Mouse (Mus musculus): ENCODE results near the gene Slc25a13. TPM values are rescaled to one million over a fixed set of nuclear protein-coding genes. Genes with fewer than 3 reads are reported as not detected.
A peak's percentile ranks its signal among the peaks of the same experiment; 100 is the strongest.

Slc25a13 gene
- polyA plus RNA-seq, 1 experiment from 2014 or later: 32.9 TPM

DNA sequence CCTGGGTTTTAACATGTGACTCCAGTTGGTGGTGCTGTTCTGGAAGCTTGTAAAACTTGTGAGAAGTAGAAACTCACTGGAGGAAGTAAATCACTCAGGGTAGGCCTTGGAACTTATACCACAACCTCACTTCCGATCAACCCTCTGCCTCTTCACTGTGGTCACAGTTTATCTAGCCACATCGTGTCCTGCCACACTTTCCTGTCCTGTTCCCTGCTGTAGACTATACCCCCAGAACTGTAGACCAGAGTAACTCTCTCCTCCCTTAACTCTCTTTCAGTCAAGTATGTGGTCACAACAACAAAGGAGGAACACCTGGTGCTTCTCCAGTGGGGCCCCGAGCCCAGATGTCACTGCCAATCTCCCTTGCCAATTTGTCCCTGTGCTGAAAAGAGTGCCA, 67.6 kb downstream of the Slc25a13 start:
- Histone ChIP-seq H3K36me3 (ENCODE audit: control insufficient read depth, insufficient read depth, low read length) (no peaks in the 10 kb centered on the region), H3K27ac (ENCODE audit: low read depth, low read length) (no peak overlapping the region), H3K27me3 (ENCODE audit: control insufficient read depth, insufficient read depth, low read length) (no peaks in the 10 kb centered on the region), H3K4me2 (ENCODE audit: low read depth) (no peak overlapping the region), H3K9ac (ENCODE audit: low read length) (no peak overlapping the region), H3K4me1 (ENCODE audit: control insufficient read depth, insufficient read depth, low read length) (no peaks in the 10 kb centered on the region), H3K9me3 (ENCODE audit: control insufficient read depth, low read length) (no peaks in the 10 kb centered on the region), H3K4me3 (ENCODE audit: low read depth, low read length) (no peak overlapping the region)
- 90% methylated on average over 3 of the region's 3 CpGs for WGBS
- DNase-seq (ENCODE audit: low spot score) (no peak), ATAC-seq (ENCODE audit: insufficient read depth, low FRiP score, low TSS enrichment) (no peak)

DNA sequence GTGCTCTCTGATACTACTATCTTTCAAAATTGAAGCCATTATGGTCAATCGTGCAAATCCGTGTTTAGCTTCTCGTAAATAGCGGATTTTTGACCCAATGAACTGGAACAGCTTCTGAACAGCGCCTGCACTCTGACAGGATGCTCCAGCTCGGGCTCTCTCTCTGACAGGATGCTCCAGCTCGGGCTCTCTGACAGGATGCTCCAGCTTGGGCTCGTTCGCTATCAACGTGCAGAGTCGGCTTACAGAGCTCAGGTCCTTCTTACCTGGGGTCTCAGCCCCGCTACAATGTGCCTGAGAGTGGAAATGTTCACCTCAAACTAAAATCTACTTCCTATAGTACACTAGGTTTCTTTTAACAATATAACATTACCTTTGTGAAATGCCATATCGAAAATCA, 71.6 kb downstream of the Slc25a13 start:
- Histone ChIP-seq H3K9ac (ENCODE audit: low read length) (no peak overlapping the region), H3K36me3 (ENCODE audit: control insufficient read depth, insufficient read depth, low read length) (no peaks in the 10 kb centered on the region), H3K9me3 (ENCODE audit: control insufficient read depth, low read length) (no peaks in the 10 kb centered on the region), H3K4me1 (ENCODE audit: control insufficient read depth, insufficient read depth, low read length) (no peaks in the 10 kb centered on the region), H3K27me3 (ENCODE audit: control insufficient read depth, insufficient read depth, low read length) (no peaks in the 10 kb centered on the region), H3K27ac (ENCODE audit: low read depth, low read length) (no peak overlapping the region), H3K4me3 (ENCODE audit: low read depth, low read length) (no peak overlapping the region), H3K4me2 (ENCODE audit: low read depth) (no peak overlapping the region)
- DNase-seq (ENCODE audit: low spot score) (no peak), ATAC-seq (ENCODE audit: insufficient read depth, low FRiP score, low TSS enrichment) (no peak)
- 90% methylated on average over 13 of the region's 13 CpGs for WGBS

GRCm38 (mm10) chr6:6143525-6143924, 73.4 kb downstream of the Slc25a13 start:
- H3K27ac ChIP-seq (ENCODE audit: low read depth, low read length): no peak overlapping the region
- no peak overlapping the region for H3K4me2 ChIP-seq (ENCODE audit: low read depth)
- H3K4me1 ChIP-seq (ENCODE audit: control insufficient read depth, insufficient read depth, low read length): no peaks in the 10 kb centered on the region
- no peaks in the 10 kb centered on the region for H3K36me3 ChIP-seq (ENCODE audit: control insufficient read depth, insufficient read depth, low read length)
- WGBS: 41% methylated on average over 7 of the region's 7 CpGs
- no peak overlapping the region for H3K4me3 ChIP-seq (ENCODE audit: low read depth, low read length)
- ATAC-seq (ENCODE audit: insufficient read depth, low FRiP score, low TSS enrichment) (no peak), DNase-seq (ENCODE audit: low spot score) (no peak)
- no peaks in the 10 kb centered on the region for H3K9me3 ChIP-seq (ENCODE audit: control insufficient read depth, low read length)
- no peaks in the 10 kb centered on the region for H3K27me3 ChIP-seq (ENCODE audit: control insufficient read depth, insufficient read depth, low read length)
- H3K9ac ChIP-seq (ENCODE audit: low read length): no peak overlapping the region

GRCm38 (mm10) chr6:6140370-6140769, 76.6 kb downstream of the Slc25a13 start:
- Histone ChIP-seq H3K4me1 (ENCODE audit: control insufficient read depth, insufficient read depth, low read length) (no peaks in the 10 kb centered on the region), H3K27me3 (ENCODE audit: control insufficient read depth, insufficient read depth, low read length) (no peaks in the 10 kb centered on the region), H3K9me3 (ENCODE audit: control insufficient read depth, low read length) (no peaks in the 10 kb centered on the region), H3K4me3 (ENCODE audit: low read depth, low read length) (no peak overlapping the region), H3K9ac (ENCODE audit: low read length) (no peak overlapping the region), H3K36me3 (ENCODE audit: control insufficient read depth, insufficient read depth, low read length) (no peaks in the 10 kb centered on the region), H3K27ac (ENCODE audit: low read depth, low read length) (no peak overlapping the region), H3K4me2 (ENCODE audit: low read depth) (no peak overlapping the region)
- 92% methylated on average over 3 of the region's 3 CpGs for WGBS
- ATAC-seq (ENCODE audit: insufficient read depth, low FRiP score, low TSS enrichment): no peak
- DNase-seq (ENCODE audit: low spot score): no peak

GRCm38 (mm10) chr6:6139061-6139460, 77.9 kb downstream of the Slc25a13 start:
- Histone ChIP-seq H3K27ac (ENCODE audit: low read depth, low read length) (no peak overlapping the region), H3K9me3 (ENCODE audit: control insufficient read depth, low read length) (no peaks in the 10 kb centered on the region), H3K4me3 (ENCODE audit: low read depth, low read length) (no peak overlapping the region), H3K4me1 (ENCODE audit: control insufficient read depth, insufficient read depth, low read length) (no peaks in the 10 kb centered on the region), H3K9ac (ENCODE audit: low read length) (no peak overlapping the region), H3K27me3 (ENCODE audit: control insufficient read depth, insufficient read depth, low read length) (no peaks in the 10 kb centered on the region), H3K4me2 (ENCODE audit: low read depth) (no peak overlapping the region), H3K36me3 (ENCODE audit: control insufficient read depth, insufficient read depth, low read length) (no peaks in the 10 kb centered on the region)
- WGBS: 76% methylated on average over 5 of the region's 5 CpGs
- ATAC-seq (ENCODE audit: insufficient read depth, low FRiP score, low TSS enrichment) (no peak), DNase-seq (ENCODE audit: low spot score) (no peak)

DNA sequence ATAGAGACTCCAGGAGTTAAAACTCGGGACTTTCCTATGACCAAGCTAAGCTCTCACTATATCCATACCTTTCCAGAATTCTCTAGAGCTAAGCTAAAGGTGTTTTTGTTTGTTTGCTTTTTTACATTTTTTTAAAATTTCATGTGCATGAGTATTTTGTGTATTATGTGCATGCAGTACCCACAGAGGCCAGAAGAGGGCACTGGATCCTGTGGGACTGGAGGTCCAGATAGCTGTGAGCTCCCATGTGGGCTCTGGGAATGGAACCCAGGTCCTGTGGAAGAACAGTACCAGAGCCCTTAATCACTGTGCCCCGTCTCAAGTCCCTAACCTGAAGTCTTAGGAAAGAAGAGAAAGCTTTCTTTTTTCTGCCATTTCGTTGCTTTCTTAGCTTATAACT, 80.2 kb downstream of the Slc25a13 start:
- WGBS: 89% methylated on average over 3 of the region's 3 CpGs
- H3K9ac ChIP-seq (ENCODE audit: low read length): no peak overlapping the region

GRCm38 (mm10) chr6:6134935-6135334, 82.0 kb downstream of the Slc25a13 start:
- H3K9me3 ChIP-seq (ENCODE audit: control insufficient read depth, low read length): no peaks in the 10 kb centered on the region
- H3K27ac ChIP-seq (ENCODE audit: low read depth, low read length): no peak overlapping the region
- no peak overlapping the region for H3K9ac ChIP-seq (ENCODE audit: low read length)
- no peak for DNase-seq (ENCODE audit: low spot score)
- no peaks in the 10 kb centered on the region for H3K27me3 ChIP-seq (ENCODE audit: control insufficient read depth, insufficient read depth, low read length)
- H3K36me3 ChIP-seq (ENCODE audit: control insufficient read depth, insufficient read depth, low read length): no peaks in the 10 kb centered on the region
- no peak for ATAC-seq (ENCODE audit: insufficient read depth, low FRiP score, low TSS enrichment)
- H3K4me3 ChIP-seq (ENCODE audit: low read depth, low read length): no peak overlapping the region
- H3K4me1 ChIP-seq (ENCODE audit: control insufficient read depth, insufficient read depth, low read length): no peaks in the 10 kb centered on the region
- no peak overlapping the region for H3K4me2 ChIP-seq (ENCODE audit: low read depth)
- WGBS: 93% methylated on average over 4 of the region's 4 CpGs

More for the DNA sequence above, 80.2 kb downstream of the Slc25a13 start:
- no peak overlapping the region for H3K4me3 ChIP-seq (ENCODE audit: low read depth, low read length)
- H3K27ac ChIP-seq (ENCODE audit: low read depth, low read length): no peak overlapping the region
- ATAC-seq (ENCODE audit: insufficient read depth, low FRiP score, low TSS enrichment) (no peak), DNase-seq (ENCODE audit: low spot score) (no peak)
- no peaks in the 10 kb centered on the region for H3K9me3 ChIP-seq (ENCODE audit: control insufficient read depth, low read length)
- no peak overlapping the region for H3K4me2 ChIP-seq (ENCODE audit: low read depth)
- no peaks in the 10 kb centered on the region for H3K4me1 ChIP-seq (ENCODE audit: control insufficient read depth, insufficient read depth, low read length)
- no peaks in the 10 kb centered on the region for H3K36me3 ChIP-seq (ENCODE audit: control insufficient read depth, insufficient read depth, low read length)
- H3K27me3 ChIP-seq (ENCODE audit: control insufficient read depth, insufficient read depth, low read length): no peaks in the 10 kb centered on the region

GRCm38 (mm10) chr6:6133556-6134050, 83.4 kb downstream of the Slc25a13 start:
- no peaks in the 10 kb centered on the region for H3K36me3 ChIP-seq (ENCODE audit: control insufficient read depth, insufficient read depth, low read length)
- DNase-seq (ENCODE audit: low spot score): no peak
- H3K27me3 ChIP-seq (ENCODE audit: control insufficient read depth, insufficient read depth, low read length): no peaks in the 10 kb centered on the region
- no peak overlapping the region for H3K27ac ChIP-seq (ENCODE audit: low read depth, low read length)
- 88% methylated on average over 8 of the region's 8 CpGs for WGBS
- H3K4me3 ChIP-seq (ENCODE audit: low read depth, low read length): no peak overlapping the region
- no peaks in the 10 kb centered on the region for H3K9me3 ChIP-seq (ENCODE audit: control insufficient read depth, low read length)
- H3K4me1 ChIP-seq (ENCODE audit: control insufficient read depth, insufficient read depth, low read length): no peaks in the 10 kb centered on the region
- no peak overlapping the region for H3K4me2 ChIP-seq (ENCODE audit: low read depth)
- no peak overlapping the region for H3K9ac ChIP-seq (ENCODE audit: low read length)
- ATAC-seq (ENCODE audit: insufficient read depth, low FRiP score, low TSS enrichment): no peak

GRCm38 (mm10) chr6:6132047-6132446, 84.9 kb downstream of the Slc25a13 start:
- 51% methylated on average over 5 of the region's 5 CpGs for WGBS

More at GRCm38 (mm10) chr6:6132047-6132446, 84.9 kb downstream of the Slc25a13 start:
- Histone ChIP-seq H3K27me3 (ENCODE audit: control insufficient read depth, insufficient read depth, low read length) (no peaks in the 10 kb centered on the region), H3K4me1 (ENCODE audit: control insufficient read depth, insufficient read depth, low read length) (no peaks in the 10 kb centered on the region), H3K4me3 (ENCODE audit: low read depth, low read length) (no peak overlapping the region), H3K9me3 (ENCODE audit: control insufficient read depth, low read length) (no peaks in the 10 kb centered on the region), H3K36me3 (ENCODE audit: control insufficient read depth, insufficient read depth, low read length) (no peaks in the 10 kb centered on the region), H3K9ac (ENCODE audit: low read length) (no peak overlapping the region), H3K27ac (ENCODE audit: low read depth, low read length) (no peak overlapping the region), H3K4me2 (ENCODE audit: low read depth) (no peak overlapping the region)
- no peak for DNase-seq (ENCODE audit: low spot score)
- 0 out of 2 replicates have a peak, but pooled peaks have one; percentile 48 for ATAC-seq (ENCODE audit: insufficient read depth, low FRiP score, low TSS enrichment)

All from neural tube, embryonic 11.5 days (tissue).